Mouse (Mus musculus) cerebellum, adult 11-12 months (tissue): ENCODE results near the gene Osbpl3.
A peak's percentile ranks its signal among the peaks of the same experiment; 100 is the strongest.

Source experiments
- DNase-seq: peaks from one replicate; pipeline ENCODE4 v3.0.0; 2022

The Osbpl3 gene

DNA sequence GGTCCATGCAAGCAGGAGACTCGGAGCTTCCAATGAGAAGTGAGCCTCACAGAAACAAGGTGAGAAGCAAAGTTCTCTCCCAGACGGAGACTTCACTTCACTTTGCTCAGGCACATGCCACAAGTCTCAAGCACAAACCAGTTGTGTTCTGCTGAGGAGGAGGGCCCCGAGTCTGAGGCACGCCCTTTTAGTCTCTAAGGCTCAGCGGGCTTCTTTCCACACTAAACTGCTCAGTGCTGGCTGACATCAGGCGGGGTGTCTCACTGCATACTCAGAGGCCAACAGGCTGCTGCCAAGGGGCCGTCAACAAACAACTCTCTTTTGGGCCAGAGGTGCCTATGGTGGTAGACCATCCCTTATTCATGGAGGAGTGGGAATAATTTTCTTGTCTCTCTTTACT, 127.1 kb downstream of the Osbpl3 start:
- no peak for DNase-seq

DNA sequence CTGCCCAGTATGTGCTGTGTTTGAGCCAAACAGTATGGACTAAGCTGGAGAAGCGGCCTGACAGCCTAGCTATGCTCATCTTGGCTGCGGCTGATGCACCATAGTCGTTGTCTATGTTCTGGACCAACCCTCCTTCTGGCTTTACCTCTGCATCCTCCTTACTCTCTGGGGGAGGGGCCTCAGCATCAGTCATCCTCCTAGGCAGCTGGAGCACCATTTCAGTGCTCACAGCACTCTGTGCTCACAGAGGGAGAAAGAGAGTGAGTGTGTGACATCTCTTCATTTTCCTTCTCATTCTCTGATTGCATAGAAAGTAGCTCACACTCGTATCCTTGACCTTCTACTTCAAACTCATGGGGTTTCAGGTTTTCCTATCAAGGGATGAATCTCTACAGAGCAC, 129.8 kb downstream of the Osbpl3 start:
- no peak for DNase-seq

DNA sequence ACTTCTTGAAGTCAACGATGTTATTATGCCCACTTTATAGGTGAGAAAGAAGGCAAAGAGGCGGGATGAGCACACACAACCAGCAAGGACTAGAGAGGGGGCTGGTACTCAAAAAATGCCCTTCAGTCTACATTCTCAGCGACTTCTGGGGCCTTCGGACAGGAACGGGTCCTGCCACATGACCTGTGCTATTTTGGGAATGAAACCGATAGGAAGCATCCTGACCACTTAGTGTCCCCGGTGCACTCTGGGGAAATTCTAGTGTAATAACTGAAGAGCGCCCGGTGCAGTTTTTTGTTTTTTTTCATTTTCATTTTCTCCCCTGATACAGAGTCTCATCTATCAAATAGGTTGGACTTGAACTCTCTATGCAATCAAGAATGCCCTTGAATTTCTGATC, 130.5 kb downstream of the Osbpl3 start:
- DNase-seq, result no peak

DNA sequence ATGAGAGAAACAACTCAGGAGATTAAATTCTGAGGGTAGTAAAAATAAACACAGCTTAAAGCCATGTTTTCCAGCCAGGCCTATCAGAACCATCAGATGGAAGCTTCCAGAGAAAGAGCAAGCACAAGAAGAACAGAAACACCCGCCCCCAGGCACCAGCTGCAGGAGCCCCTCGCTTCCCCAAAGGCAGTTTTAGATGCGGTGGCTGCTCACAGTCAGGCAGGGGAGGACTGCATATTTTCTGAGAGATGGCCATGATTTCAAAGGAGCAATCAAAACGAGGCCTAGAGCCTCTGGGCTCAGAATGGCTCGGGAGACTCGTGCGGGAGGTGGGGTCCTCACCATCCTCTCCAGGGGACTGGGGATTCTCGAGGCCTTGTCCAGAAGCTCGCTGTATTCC, 133.4 kb downstream of the Osbpl3 start:
- DNase-seq, result no peak

DNA sequence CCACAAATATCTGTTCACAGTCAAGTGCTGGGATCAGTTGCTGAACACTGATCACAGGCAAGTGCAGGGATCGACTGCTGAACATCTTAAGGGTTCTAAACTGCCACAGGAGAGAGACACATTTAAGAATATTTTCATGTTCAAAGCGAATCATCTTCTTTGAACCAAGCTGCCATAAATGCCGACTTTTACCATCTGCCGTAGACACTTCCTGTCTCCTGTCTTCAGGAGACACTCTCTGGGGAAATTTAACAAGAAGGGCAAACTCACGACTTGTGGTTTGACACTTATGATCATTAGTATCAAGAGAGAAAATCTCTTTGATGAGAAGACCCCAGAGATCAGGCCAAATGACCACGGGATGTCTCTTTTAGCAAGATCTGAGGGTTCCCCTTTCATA, 134.3 kb downstream of the Osbpl3 start:
- no peak for DNase-seq

DNA sequence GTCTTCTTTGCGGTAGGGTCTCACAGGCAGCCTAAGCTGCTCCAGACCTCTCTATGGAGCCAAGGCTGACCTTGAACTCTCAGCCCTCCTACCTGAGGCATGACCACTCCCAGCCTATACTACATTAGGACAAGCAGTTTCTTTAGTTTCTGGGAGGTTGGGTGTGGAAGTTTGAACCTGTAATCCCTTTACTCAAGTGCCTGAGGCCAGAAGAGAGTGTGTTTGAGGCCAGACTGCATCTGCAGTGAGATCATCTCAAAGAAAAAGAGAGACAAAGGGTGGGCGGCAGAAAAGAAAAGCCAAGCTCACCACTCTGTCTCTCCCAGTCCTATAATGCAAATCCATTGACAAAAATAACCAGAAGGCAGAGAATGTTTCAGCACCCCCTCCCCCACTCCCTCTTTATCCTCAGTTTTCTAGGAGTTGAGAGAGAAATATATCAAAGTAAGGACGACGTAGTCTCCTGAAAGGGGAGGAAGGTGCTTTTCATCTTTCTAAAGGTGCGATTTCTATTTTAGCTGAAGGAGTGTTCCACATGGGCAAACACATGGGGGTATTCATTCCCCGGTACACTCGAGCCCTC, 137.3 kb downstream of the Osbpl3 start:
- DNase-seq, result no peak

DNA sequence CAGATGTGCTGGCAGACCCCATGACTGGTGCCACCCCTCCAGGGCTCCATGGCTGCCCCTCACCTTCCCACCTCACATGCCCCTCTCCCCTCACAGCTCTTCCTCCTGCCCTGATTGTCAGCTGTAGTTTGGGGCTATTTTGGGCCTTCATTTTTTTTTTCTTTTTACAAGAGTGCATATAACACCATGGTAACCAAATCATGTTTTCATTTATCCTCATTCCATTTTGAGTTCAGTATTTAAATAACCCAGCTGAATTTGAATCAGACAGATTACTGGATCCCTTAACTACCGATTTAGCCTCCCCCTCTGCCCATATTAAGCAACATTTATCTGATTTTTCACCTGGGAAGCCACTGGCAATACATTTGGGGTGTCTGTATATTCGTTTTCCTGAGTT, 137.9 kb downstream of the Osbpl3 start:
- no peak for DNase-seq

DNA sequence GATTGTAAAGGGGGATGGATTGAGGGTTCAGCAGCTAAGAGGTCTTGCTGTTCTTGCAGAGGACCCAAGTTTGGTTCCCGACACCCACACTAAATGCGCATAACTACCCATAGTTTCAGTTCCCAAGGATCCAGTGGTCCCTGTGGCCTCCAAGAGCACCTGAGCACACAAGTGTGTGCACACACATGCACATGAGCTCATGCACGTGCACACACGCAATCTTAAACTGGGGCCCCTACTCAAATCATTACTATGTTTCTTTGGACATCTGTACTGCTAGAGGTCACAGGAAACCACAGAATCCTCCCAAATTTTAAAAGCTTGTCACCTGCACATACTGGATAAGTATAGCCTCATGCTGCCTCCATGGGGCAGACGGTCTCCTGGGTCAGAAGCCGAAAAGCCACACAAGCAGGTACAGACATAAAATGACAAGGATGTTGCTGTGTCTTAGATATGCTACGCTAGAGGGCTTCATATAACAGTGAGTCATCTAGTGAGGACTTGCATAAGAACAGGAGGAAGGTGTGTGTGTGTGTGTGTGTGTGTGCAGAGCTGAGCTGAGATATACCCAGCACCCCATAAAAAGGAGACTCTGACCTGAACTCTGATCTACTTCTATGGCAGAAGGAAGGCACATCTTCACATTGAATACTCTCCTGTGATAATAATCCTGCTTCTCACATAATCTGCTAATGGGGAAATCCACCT, 139.1 kb downstream of the Osbpl3 start:
- DNase-seq, result no peak

DNA sequence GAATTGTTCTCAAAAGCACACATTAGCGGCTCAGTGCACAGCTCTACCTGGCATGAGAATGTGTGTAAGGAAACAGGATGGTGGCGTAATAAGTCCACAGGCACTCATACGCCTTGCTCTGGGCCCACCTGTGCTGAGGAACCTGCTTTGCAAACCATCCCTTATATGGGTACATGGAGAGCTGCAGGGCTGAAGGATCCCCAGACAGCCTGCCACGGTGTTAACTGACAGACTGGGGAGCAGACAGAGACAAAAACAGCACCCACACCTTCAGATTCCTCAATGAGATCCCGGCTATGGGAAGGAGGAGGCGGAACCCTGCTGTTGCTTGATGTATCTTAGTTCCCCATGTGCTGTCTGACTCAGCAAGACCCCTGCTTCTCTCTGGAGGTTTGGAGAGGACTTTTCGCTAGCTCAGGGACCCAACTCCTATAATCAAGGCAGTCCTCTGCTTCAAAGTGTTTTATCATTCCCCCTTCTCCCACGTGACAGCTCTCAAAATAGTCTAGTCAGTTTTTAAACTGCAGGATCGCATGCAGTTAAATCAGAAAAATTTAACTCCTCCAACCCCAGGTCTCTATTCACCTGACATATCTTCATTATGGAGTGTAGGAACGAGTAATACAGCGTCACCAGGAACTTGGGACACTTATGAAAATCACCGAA, 141.5 kb downstream of the Osbpl3 start:
- DNase-seq, result no peak

DNA sequence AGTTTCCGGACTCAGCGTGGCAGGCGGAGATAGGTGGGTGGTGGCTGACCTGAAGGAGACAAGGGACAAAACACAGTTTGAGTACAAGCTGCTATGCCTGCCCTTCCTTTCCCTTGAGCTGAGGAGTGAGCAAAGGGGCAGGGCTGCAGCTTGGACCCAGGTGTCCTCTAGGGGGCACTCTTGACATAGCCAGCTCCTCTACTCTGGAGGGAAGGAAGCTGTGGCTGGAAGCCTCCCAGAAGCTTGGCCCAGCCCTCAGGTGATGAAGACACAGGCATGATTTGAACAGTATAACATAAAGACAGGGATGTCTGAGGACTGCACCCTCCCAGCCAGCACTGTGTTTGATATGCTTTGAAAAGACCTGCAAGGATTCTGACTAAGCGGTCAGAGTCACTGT, 143.4 kb downstream of the Osbpl3 start:
- DNase-seq, result peak; percentile 76

DNA sequence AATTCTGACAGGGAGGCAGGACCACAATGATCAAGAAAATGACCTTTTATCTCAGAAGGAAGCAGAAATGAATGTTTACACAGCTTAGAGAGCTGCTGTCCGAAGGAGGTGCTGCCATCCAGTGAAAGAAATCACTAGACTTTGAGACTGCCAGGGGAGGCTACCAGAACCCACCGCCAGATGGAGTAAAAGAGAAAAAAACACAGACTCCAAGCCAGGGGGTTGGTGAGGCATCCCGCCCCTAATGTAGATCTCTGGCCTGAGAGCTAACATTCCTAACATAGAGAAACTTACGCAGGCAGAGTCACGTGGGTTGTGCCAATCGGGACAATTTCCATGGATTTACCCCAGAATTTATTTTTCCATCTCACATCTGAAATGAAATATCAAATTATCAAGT, 147.0 kb downstream of the Osbpl3 start:
- DNase-seq, result no peak

DNA sequence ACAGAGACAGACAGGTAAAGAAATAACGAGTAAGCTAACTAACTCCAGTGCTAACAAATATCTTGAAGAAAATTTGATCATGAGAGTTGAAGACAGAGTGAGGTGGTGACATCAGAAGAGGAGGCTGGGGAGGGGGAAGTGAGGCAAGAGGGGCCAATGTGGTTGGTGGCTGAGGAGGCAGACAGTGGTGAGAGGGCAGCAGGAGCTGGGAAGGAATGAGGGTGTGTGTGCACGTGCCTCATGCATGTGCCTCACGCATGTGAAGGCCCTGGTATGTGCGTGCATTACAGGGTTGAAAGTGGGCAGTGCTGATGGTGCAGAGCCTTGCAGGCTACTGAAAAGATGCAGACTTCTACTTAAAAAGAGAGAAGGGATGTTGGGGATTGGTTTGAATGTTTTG, 149.4 kb downstream of the Osbpl3 start:
- DNase-seq, result no peak

DNA sequence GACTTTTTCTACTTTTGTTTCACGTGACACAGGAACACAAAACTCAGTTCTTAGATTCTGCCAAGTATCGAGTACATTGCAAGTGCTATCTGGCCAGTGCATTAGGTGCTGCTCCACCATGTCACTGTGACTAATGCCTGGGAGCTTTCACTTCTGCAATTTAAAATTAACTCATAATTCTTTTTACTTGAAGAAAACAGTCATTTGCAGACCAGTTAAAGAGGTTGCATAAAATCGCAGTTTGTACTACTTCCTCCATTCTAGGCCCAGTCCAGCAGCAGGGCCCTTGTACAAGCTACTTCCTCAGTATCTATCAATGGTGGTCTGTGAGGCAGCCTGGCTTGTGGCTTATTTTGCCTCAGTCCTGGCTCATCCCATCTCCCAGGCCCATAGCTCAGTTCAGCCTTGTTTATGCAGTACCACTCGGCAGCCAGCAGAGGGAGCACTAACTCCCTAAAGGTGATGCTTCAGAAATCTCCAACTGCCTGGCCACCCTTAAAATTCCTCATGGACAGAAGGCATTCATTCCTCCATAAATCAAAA, 151.0 kb downstream of the Osbpl3 start:
- DNase-seq, result peak; percentile 62

DNA sequence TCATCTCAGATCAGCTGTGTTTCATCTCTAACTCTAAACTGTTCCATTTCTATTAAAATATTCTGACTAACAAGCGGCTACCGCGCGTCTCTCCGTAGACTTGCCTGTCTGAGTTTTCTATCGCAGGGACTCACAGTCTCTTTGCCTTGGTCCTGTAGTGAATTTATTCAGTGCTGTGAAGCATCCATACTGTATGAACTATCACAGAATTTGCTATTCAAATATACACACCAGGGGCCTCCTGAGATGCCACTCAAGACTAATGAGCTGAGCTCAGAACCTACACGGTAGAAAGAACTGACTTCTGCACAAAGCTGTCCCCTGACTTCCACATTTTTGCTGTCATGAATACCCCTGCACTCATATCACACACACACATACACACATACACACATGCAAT, 154.9 kb downstream of the Osbpl3 start:
- DNase-seq, result no peak

DNA sequence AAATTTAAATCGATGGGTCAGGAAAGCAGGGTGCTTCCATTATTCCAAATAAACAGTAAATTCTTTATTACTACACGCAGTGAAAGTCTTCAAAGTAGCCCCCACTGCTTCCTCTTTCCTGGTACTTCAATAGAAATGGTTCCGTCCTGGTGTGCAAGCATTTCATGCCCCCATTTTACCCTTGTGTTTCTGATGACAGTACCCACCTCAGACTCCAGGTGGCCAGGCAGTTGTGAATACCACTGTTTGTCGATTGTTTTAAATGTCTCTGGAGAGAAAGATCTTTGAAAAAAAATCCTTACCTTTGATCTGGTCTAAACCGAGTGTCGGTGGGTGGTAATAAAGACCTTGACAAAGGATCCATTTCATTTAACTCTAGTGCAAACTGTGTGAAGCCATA, 155.4 kb downstream of the Osbpl3 start:
- no peak for DNase-seq

DNA sequence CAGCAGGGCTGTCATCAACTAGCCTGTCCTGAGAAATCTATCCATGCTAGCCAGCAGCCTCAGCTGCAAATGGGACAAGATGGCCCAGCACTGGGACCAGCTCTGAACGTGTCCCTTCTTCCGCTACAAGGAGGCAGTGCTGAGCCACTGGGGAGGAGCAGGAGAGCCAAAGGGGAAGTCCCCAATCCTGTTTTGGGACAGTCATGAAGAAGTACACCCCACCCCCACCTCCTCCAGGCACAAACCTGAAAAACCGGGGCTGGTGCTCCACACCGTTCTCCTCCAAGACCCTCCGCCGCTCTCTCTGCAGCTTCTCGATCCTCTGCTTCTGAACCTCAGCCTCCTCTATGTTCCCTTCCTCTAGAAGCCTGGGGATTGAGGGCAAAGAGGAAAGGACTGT, 156.9 kb downstream of the Osbpl3 start:
- DNase-seq, result no peak

DNA sequence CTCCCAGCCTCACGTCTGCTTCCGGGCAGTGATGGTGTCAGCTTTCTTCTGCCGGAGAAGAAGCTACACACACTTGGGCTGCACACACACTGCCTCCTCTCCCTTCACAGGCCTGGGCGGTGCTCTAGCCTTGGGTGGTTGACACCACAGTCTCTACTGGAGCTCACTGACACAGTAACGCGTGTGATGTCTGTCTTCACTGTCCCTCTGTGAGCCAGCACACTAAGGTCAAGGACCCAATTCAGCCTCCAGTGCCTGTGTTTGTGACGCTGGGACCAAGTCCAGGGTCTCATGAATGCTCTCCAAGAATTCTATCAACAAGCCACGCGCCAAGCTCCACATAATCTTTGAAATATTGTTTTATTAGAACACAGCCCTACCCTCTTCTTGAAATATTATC, 158.3 kb downstream of the Osbpl3 start:
- DNase-seq, result no peak

DNA sequence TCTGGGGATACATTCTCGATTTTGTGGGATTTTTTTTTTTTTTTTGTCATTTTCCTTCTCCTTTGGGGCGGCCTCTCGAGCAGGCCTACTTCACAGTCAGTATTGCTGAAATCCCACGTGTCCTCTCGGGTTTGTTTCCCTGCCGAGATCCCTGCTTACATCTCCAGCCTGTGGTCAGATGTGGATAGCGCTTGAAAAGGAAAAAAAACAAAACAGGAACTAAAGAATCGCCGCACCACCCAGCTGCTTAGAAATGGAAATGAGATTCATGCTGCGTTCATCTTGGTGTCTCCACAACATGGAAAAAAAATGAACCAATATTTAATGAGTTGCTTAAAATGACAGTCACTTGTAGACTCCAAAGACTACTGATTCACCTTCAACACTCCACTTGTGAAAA, 160.9 kb downstream of the Osbpl3 start:
- DNase-seq, result no peak

DNA sequence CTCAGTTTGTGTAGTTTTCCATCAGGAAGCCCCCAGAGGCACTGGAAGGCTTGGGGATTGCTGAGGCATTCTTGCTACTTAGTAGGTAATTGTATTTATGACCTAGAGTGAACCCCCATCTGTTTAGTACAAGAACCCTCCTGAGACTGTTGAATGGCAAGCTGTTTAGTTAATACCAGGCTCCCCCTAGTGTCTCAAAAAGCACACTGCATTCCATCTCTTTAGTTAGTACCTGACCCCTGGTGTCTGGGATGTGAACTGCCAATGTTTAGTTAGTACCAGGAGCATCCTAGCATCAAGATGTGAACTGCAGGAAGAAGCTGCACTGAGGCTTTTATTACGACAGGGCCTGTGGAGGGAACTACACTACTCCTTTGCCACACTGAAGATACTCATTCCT, 161.9 kb downstream of the Osbpl3 start:
- peak; percentile 67 for DNase-seq

DNA sequence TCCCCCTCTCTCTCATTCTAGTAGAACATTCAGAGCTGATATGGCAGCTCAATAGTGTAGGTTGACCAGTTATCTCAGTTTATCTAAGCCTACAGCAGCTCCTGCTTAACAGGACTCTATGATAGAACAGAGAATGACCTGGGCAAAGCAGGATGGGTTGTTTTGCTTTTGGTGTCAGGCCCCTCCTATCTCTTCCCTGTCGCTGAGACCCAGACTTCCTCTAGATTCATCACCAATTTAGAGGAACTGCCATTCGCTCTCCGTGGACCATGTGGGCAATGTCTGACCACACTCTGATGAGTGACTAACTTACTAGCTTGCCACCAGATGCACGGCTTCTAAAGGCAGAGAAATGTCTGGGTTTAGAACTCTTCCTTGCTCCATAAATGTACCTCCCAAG, 164.4 kb downstream of the Osbpl3 start:
- no peak for DNase-seq

DNA sequence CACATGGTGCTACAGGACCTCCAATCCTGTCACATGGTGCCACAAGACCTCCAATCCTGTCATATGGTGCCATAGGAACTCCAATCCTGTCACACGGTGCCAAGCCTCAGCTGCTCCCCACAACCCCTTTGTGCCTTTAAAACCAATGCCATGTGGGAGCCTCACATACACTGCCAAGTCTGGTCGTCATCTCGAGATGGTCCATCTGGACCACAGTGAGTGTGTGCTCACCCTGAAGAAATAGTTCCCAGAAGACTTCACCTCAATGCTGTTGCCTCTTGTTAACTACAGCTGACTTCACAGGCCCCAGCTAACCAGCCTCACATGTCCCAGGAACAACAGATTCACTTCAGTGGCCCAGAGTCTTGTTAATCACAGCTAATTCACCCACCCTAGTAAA, 169.1 kb downstream of the Osbpl3 start:
- DNase-seq, result no peak

DNA sequence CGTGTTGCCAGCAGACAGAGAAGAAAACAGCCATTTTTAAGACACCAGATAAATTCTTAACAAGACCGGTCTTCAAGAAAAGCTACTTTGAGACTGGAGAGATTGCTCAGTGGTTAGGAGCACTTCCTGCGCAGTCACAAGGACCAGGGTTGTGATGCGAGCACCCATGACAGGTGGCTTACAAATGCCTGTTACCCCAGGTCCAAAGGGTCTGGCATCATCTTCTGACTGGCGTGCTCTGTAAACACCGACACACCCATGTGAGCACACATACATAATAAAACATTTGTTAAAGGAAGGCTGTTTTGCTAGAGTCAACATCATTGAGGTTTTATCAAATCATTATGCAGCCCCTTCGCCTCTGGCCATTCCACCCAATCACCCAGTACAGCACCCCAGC, 176.4 kb downstream of the Osbpl3 start:
- DNase-seq, result no peak

DNA sequence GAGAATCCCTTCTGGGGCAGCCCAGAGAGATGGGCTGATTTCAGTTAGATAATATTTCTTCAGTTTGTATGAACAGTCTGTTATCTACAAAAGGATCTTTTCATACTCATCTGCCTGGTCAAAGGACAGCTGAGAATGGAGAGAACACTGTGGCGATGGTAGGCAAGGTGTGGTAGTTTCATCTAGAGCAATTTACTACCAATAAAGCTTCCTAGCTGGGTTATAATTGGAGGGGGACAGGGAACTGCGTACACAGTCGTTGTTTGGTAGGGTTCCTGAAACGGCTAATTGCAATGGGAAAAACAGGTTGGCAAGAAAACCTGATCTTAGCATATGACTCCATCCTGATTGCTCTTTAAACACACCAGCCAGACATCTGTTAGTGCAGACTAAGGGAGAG, 182.1 kb downstream of the Osbpl3 start:
- DNase-seq, result no peak

DNA sequence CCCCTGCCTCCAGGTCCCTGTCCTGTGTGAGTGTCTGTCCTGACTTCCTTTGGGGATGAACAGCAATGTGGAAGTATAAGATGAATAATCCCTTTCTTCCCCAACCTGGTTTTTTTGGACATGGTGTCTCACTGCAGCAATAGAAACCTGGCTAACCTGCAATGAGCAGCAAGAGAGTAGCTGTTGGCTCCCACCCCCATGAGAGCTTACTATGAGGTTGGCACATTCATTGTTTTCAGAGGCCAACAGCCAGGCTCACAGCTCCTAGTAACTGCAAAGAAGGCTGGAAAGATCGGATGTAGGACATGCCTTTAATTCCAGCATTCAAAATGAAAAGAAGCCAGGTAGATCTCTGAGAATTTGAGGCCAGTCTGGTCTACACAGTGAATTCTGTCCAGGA, 182.6 kb downstream of the Osbpl3 start:
- DNase-seq, result no peak
